Mouse (Mus musculus): ENCODE measurements at regions not wholly inside any gene's neighbourhood (a gene's known extent, or its start where the extent isn't known, plus 50 kb on each side); places are given as distances from the start of the nearest gene placed in this dataset.

DNA sequence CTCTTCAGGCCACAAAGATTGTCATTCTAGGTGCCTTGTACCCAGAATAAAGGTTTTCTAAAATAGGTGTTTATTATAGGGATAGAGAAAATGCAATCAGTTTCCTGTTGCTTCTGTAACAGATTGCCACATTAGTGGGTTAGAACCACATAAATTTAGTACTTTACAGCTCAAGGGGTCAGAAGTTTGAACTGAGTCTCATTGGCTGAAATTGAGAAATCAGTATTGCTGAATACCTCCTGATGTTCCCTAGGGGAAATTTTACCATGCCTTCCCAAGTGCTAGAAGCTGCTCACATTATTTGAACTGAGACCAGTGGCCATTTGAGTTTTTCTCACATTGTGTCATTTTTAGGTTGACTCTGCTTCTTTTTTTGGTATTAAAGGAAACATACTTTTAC, 160.2 kb downstream of the Calcrl start:
- TF ChIP-seq CTCF (IDR thresholded peaks at IDR 0.05; ENCODE audit: borderline replicate concordance, control insufficient read depth, extremely low read depth, insufficient read depth, low read length, poor library complexity) (no peak), POLR2A (IDR thresholded peaks at IDR 0.05; ENCODE audit: control insufficient read depth, extremely low read depth, insufficient read depth, low read length, poor library complexity) (no peak)
